Mouse (Mus musculus) lung, embryonic 15.5 days (tissue): Measurements from ENCODE around the gene Fcgr3. TPM values are rescaled to one million over a fixed set of nuclear protein-coding genes. Genes with fewer than 3 reads are reported as not detected.
A peak's percentile ranks its signal among the peaks of the same experiment; 100 is the strongest.

Source experiments
- microRNA-seq: library from miRNA; unstranded; fragments of <30 nt; microRNA quantifications from one replicate; pipeline ENCODE4, GENCODE M21; 2016
- polyA plus RNA-seq: library from polyadenylated mRNA; unstranded; fragments of >200 nt; fragmentation: Nextera tagmentation; extraction: Ambion mirVana; gene quantifications from 2 replicates; pipeline ENCODE4 v1.2.1, GENCODE M21; 2015

Fcgr3 gene
- polyA plus RNA-seq, 1 experiment from 2014 or later: 15.1 TPM

Small RNA genes lying within 50 kb of the gene (microRNA-seq; reads per million reads assigned to microRNA genes)
- gene Gm27552 (not detected), gene Gm27844 (not detected), gene Mir6546 (3.2 reads per million, percentile 14 among the genes with 10 or more reads in this experiment)

Other genes with a start within 250 kb of the Fcgr3 start
- gene Atf6, start 197.2 kb downstream of the Fcgr3 start, polyA plus RNA-seq: 9.1 and 10.1 TPM in 2 replicates
- 0.20 and 0.79 TPM in 2 replicates for gene Gm26620, start 179.9 kb downstream of the Fcgr3 start, polyA plus RNA-seq
- 34.1 and 37.0 TPM in 2 replicates for gene Dusp12, start 179.4 kb downstream of the Fcgr3 start, polyA plus RNA-seq
- gene Fcrlb, start 152.0 kb downstream of the Fcgr3 start, polyA plus RNA-seq: not detected in 2 replicates
- gene Fcrla, start 137.4 kb downstream of the Fcgr3 start, polyA plus RNA-seq: 0.14 TPM in 1 of 2 replicates, not detected in the other
- gene Fcgr2b, start 88.4 kb downstream of the Fcgr3 start, polyA plus RNA-seq: 2.8 and 3.7 TPM in 2 replicates
- gene Fcgr4, start 46.0 kb downstream of the Fcgr3 start, polyA plus RNA-seq: 0.42 and 0.66 TPM in 2 replicates
- gene Cfap126, start 49.0 kb upstream of the Fcgr3 start, polyA plus RNA-seq: 7.2 and 8.3 TPM in 2 replicates
- 256 and 267 TPM in 2 replicates for gene Sdhc, start 85.7 kb upstream of the Fcgr3 start, polyA plus RNA-seq
- gene Mpz, start 85.8 kb upstream of the Fcgr3 start, polyA plus RNA-seq: 0.69 and 1.0 TPM in 2 replicates
- 5.0 and 5.9 TPM in 2 replicates for gene Pcp4l1, start 131.3 kb upstream of the Fcgr3 start, polyA plus RNA-seq
- 0.20 and 0.33 TPM in 2 replicates for gene Nr1i3, start 149.0 kb upstream of the Fcgr3 start, polyA plus RNA-seq
- 34.9 and 35.4 TPM in 2 replicates for gene Tomm40l, start 157.6 kb upstream of the Fcgr3 start, polyA plus RNA-seq
- 9.5 and 38.1 TPM in 2 replicates for gene Apoa2, start 160.1 kb upstream of the Fcgr3 start, polyA plus RNA-seq
- gene Fcer1g, start 169.4 kb upstream of the Fcgr3 start, polyA plus RNA-seq: 46.3 and 46.7 TPM in 2 replicates
- 7.4 and 9.6 TPM in 2 replicates for gene Adamts4, start 185.5 kb upstream of the Fcgr3 start, polyA plus RNA-seq
- gene Ndufs2, start 186.5 kb upstream of the Fcgr3 start, polyA plus RNA-seq: 241 and 266 TPM in 2 replicates
- 81.2 and 87.2 TPM in 2 replicates for gene B4galt3, start 205.4 kb upstream of the Fcgr3 start, polyA plus RNA-seq
- gene Ppox, start 216.3 kb upstream of the Fcgr3 start, polyA plus RNA-seq: 49.3 and 50.6 TPM in 2 replicates
- 84.4 and 89.7 TPM in 2 replicates for gene Usp21, start 223.1 kb upstream of the Fcgr3 start, polyA plus RNA-seq
- gene Ufc1, start 230.1 kb upstream of the Fcgr3 start, polyA plus RNA-seq: 105 and 109 TPM in 2 replicates